Mouse (Mus musculus) spleen, postnatal 4 days (tissue): ENCODE measurements around the gene Ntrk2.

Experiments
- DNase-seq, 2 experiments: peaks; one replicate each; pipeline ENCODE4 v3.0.0; 2022; ENCODE audit warnings: low spot score in 2 of 2

Ntrk2 gene

GRCm38 (mm10) chr13:58964701-58965359 is 158.5 kb downstream of the Ntrk2 start:
- DNase-seq = no peak

- no peak for DNase-seq
Measured at GRCm38 (mm10) chr13:58965826-58966225, 159.5 kb downstream of the Ntrk2 start.

GRCm38 (mm10) chr13:58966466-58966865 is 160.1 kb downstream of the Ntrk2 start:
- DNase-seq = no peak

- no peak for DNase-seq
Measured at GRCm38 (mm10) chr13:58968168-58968567, 161.8 kb downstream of the Ntrk2 start.

- DNase-seq = no peak
Measured at GRCm38 (mm10) chr13:58971449-58971903, 165.1 kb downstream of the Ntrk2 start.

- DNase-seq = no peak
Measured at GRCm38 (mm10) chr13:58972511-58972910, 166.1 kb downstream of the Ntrk2 start.

GRCm38 (mm10) chr13:58996447-58996846 is 190.1 kb downstream of the Ntrk2 start:
- DNase-seq = no peak

GRCm38 (mm10) chr13:58997763-58998162 is 191.4 kb downstream of the Ntrk2 start:
- DNase-seq = no peak

- DNase-seq = no peak
Measured at GRCm38 (mm10) chr13:58999373-59000053, 193.1 kb downstream of the Ntrk2 start.

- no peak for DNase-seq
Measured at GRCm38 (mm10) chr13:59002943-59003806, 196.8 kb downstream of the Ntrk2 start.

GRCm38 (mm10) chr13:59003807-59004173 is 197.4 kb downstream of the Ntrk2 start:
- DNase-seq = no peak

- DNase-seq = no peak
Measured at GRCm38 (mm10) chr13:59004579-59004978, 198.2 kb downstream of the Ntrk2 start.

- no peak for DNase-seq
Measured at GRCm38 (mm10) chr13:59009855-59010254, 203.5 kb downstream of the Ntrk2 start.

- DNase-seq = no peak
Measured at GRCm38 (mm10) chr13:59010893-59011529, 204.6 kb downstream of the Ntrk2 start.

- no peak for DNase-seq
Measured at GRCm38 (mm10) chr13:59011530-59011903, 205.1 kb downstream of the Ntrk2 start.

- DNase-seq = no peak
Measured at GRCm38 (mm10) chr13:59015360-59015759, 209.0 kb downstream of the Ntrk2 start.

GRCm38 (mm10) chr13:59017121-59017520 is 210.8 kb downstream of the Ntrk2 start:
- no peak for DNase-seq

- no peak for DNase-seq
Measured at GRCm38 (mm10) chr13:59022251-59023042, 216.1 kb downstream of the Ntrk2 start.

- no peak for DNase-seq
Measured at GRCm38 (mm10) chr13:59025653-59026052, 219.3 kb downstream of the Ntrk2 start.

GRCm38 (mm10) chr13:59027436-59027835 is 221.1 kb downstream of the Ntrk2 start:
- DNase-seq = no peak

- no peak for DNase-seq
Measured at GRCm38 (mm10) chr13:59028546-59028945, 222.2 kb downstream of the Ntrk2 start.
